Mouse (Mus musculus) CH12.LX (cell line): ENCODE results near the gene Tmem72. TPM values are rescaled to one million over a fixed set of nuclear protein-coding genes. Genes with fewer than 3 reads are reported as not detected.

Source experiments
- DNase-seq: peaks from one replicate; pipeline ENCODE4 v3.0.0-alpha.2; 2013; ENCODE audit errors: extremely low read depth
- H3K27ac ChIP-seq: 2 replicates; pipeline ENCODE4 v1.5.1; 2012; ENCODE audit warnings: low read depth, mild to moderate bottlenecking, control low read depth, moderate library complexity; ENCODE audit not compliant: insufficient read depth
- H3K27me3 ChIP-seq: replicated peaks from 2 replicates; pipeline ENCODE3; 2012; ENCODE audit warnings: inconsistent platforms
- H3K36me3 ChIP-seq, 2 experiments: replicated peaks in 1 of 2; 2 replicates each; pipeline versions ENCODE3 to v1.6.1; 2012; ENCODE audit warnings: inconsistent platforms in 1 of 2, low read length in 1 of 2, mild to moderate bottlenecking in 1 of 2, mixed read lengths in 1 of 2, moderate library complexity in 1 of 2; ENCODE audit not compliant: control insufficient read depth in 1 of 2, insufficient read depth in 1 of 2
- H3K4me1 ChIP-seq, 2 experiments: 2 replicates each; pipeline ENCODE4 v1.6.1; 2012; ENCODE audit warnings: inconsistent platforms in 1 of 2, moderate library complexity in 1 of 2; ENCODE audit not compliant: insufficient read depth in 2 of 2, control insufficient read depth in 1 of 2
- H3K4me2 ChIP-seq: 2 replicates; pipeline ENCODE4 v1.6.1; 2012; ENCODE audit warnings: low read depth, mild to moderate bottlenecking, control low read depth; ENCODE audit not compliant: poor library complexity, insufficient read depth, severe bottlenecking
- H3K4me3 ChIP-seq, 3 experiments: fragments of 150-350 bp in 1 of 3; sonication (generic) in 1 of 3; replicated peaks in 1 of 3; 2 replicates each; pipeline versions ENCODE3 to v1.5.1; 2011 to 2012; ENCODE audit warnings: low read depth in 2 of 3, low read length in 2 of 3, mild to moderate bottlenecking in 2 of 3, moderate library complexity in 2 of 3, control low read depth in 1 of 3, improper control_type of control experiment in 1 of 3, inconsistent platforms in 1 of 3, mixed read lengths in 1 of 3; ENCODE audit not compliant: poor library complexity in 1 of 3
- H3K79me2 ChIP-seq: replicated peaks from 2 replicates; pipeline ENCODE4 v1.6.1; 2012; ENCODE audit warnings: mild to moderate bottlenecking, moderate library complexity; ENCODE audit not compliant: control insufficient read depth, poor library complexity, insufficient read depth, severe bottlenecking; ENCODE audit errors: extremely low read depth
- H3K9ac ChIP-seq: 2 replicates; pipeline ENCODE4 v1.6.1; 2012; ENCODE audit warnings: low read depth, mild to moderate bottlenecking, control low read depth, moderate library complexity; ENCODE audit not compliant: insufficient read depth
- H3K9me3 ChIP-seq: replicated peaks from 2 replicates; pipeline ENCODE3; 2012; ENCODE audit warnings: low read length, inconsistent platforms, mixed read lengths
- EP300 ChIP-seq: IDR thresholded peaks from 2 replicates; pipeline ENCODE4 v1.6.1; 2011; ENCODE audit warnings: low read length, improper control_type of control experiment
- GABPA ChIP-seq: IDR thresholded peaks from 2 replicates; pipeline ENCODE4 v1.6.1; 2012; ENCODE audit warnings: low read depth, low read length, improper control_type of control experiment, inconsistent platforms; ENCODE audit not compliant: insufficient replicate concordance
- HCFC1 ChIP-seq: IDR thresholded peaks from 2 replicates; pipeline ENCODE4 v1.6.1; 2012; ENCODE audit warnings: low read depth, mild to moderate bottlenecking, inconsistent platforms, low read length, improper control_type of control experiment
- IRF4 ChIP-seq: IDR thresholded peaks from 2 replicates; pipeline ENCODE4 v1.6.1; 2014; ENCODE audit warnings: low read depth, mild to moderate bottlenecking, inconsistent platforms, low read length, improper control_type of control experiment
- JUN ChIP-seq: IDR thresholded peaks from 2 replicates; pipeline ENCODE4 v1.6.1; 2011; ENCODE audit warnings: low read depth, mild to moderate bottlenecking, low read length, improper control_type of control experiment, moderate library complexity; ENCODE audit not compliant: insufficient read depth
- MAX ChIP-seq: IDR thresholded peaks from 2 replicates; pipeline ENCODE4 v1.6.1; 2011; ENCODE audit warnings: low read length, improper control_type of control experiment
- MAZ ChIP-seq: IDR thresholded peaks from 2 replicates; pipeline ENCODE4 v1.6.1; 2012; ENCODE audit warnings: low read depth, mild to moderate bottlenecking, inconsistent platforms, low read length, improper control_type of control experiment, moderate library complexity
- MXI1 ChIP-seq: IDR thresholded peaks from 2 replicates; pipeline ENCODE4 v1.6.1; 2011; ENCODE audit warnings: mild to moderate bottlenecking, low read depth, low read length, improper control_type of control experiment
- PAX5 ChIP-seq: IDR thresholded peaks from 2 replicates; pipeline ENCODE4 v1.6.1; 2012; ENCODE audit warnings: low read length, inconsistent platforms, mixed read lengths
- SIN3A ChIP-seq: IDR thresholded peaks from 2 replicates; pipeline ENCODE4 v1.6.1; 2012; ENCODE audit warnings: low read length, improper control_type of control experiment, inconsistent platforms
- SMC3 ChIP-seq: IDR thresholded peaks from 2 replicates; pipeline ENCODE4 v1.6.1; 2011; ENCODE audit warnings: low read depth, low read length, improper control_type of control experiment
- TBP ChIP-seq: conservative IDR thresholded peaks from 2 replicates; pipeline ENCODE4 v1.6.1; 2011; ENCODE audit warnings: low read depth, low read length, improper control_type of control experiment
- UBTF ChIP-seq: IDR thresholded peaks from 2 replicates; pipeline ENCODE4 v1.6.1; 2012; ENCODE audit warnings: low read depth, mild to moderate bottlenecking, inconsistent platforms, low read length, improper control_type of control experiment, moderate library complexity
- ZC3H11A ChIP-seq: IDR thresholded peaks from 2 replicates; pipeline ENCODE4 v1.6.1; 2012; ENCODE audit warnings: low read depth, mild to moderate bottlenecking, inconsistent platforms, low read length, improper control_type of control experiment
- dilution Hi-C: fragments of 300-500 bp; cut with MboI; formaldehyde crosslinking; loops from 2 replicates; pipeline ENCODE4 v1.14.3; 2020; ENCODE audit warnings: low sequenced_read_pairs; ENCODE audit not compliant: extremely low pct_unique_long_range_greater_than_20kb, extremely low pct_ligation_motif_present
- in situ Hi-C: fragments of 300-500 bp; cut with MboI; formaldehyde crosslinking; loops from 3 replicates; pipeline ENCODE4 v1.14.3; 2019; ENCODE audit warnings: low sequenced_read_pairs, low pct_ligation_motif_present, low pct_unique_long_range_greater_than_20kb, mixed read lengths
- polyA plus RNA-seq: library from polyadenylated mRNA; unstranded; fragments of >175 nt; gene quantifications from 2 replicates; pipeline ENCODE4 v1.2.1, GENCODE M21; 2012; ENCODE audit warnings: low read depth; ENCODE audit not compliant: insufficient read length
- total RNA-seq, 2 experiments: library from RNA; depleted of rRNA; stranded (reverse); fragments of 300-350 nt in 1 of 2; fragments of >200 nt in 1 of 2; gene quantifications; 2 replicates each; pipeline ENCODE4 v1.2.3; 2012 to 2014

Gene Tmem72
- total and polyA plus RNA-seq, 3 experiments: 0.01 to 0.04 (median 0.01) TPM

DNA sequence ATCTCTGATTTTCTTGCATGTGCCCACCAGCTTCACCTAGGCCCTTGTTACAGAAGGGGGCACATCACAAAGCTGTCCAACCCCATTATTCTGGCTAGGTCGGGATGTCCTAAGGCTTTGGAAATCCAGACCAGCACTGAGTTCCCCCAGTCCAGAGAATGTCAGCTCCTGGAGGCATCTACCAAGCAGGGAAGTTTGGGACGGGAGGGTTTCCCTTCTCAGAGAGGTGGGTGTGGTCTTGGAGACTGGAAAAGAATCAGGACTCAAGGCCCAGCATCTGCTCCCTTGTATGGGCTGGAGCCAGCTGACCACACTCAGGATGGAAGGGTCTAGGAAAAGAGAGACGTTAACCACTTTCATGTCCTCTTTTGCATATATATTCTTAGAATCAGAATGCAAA is 63.5 kb downstream of the Tmem72 start:
- peaks cover 14 to 31% of the 10 kb centered on the region in 2 experiments for H3K4me1 ChIP-seq
- no peak overlapping the region for H3K4me3 ChIP-seq
- H3K4me2 ChIP-seq: no peak overlapping the region
- H3K27me3 ChIP-seq: no peaks in the 10 kb centered on the region
- H3K9me3 ChIP-seq: no peaks in the 10 kb centered on the region
- dilution Hi-C loops: no loop called here
- no peak overlapping the region for H3K9ac ChIP-seq
- H3K36me3 ChIP-seq: peaks cover 85 to 92% of the 10 kb centered on the region in 2 experiments
- H3K27ac ChIP-seq: no peak overlapping the region
- DNase-seq: no peak
- H3K79me2 ChIP-seq: no peaks in the 10 kb centered on the region; the same call in 1 of the 2 replicates
- in situ Hi-C loops: loop anchor here (5.0 kb wide), 1 partner anchor 44 kb away; no protein-coding TSS in a partner anchor
- TF ChIP-seq UBTF: no peak
- no peak for TF ChIP-seq HCFC1
- TF ChIP-seq SMC3: no peak
- TF ChIP-seq EP300: no peak
- TF ChIP-seq JUN: no peak
- no peak for TF ChIP-seq PAX5
- TF ChIP-seq ZC3H11A: no peak
- TF ChIP-seq SIN3A: no peak
- no peak for TF ChIP-seq MAZ
- TF ChIP-seq TBP: no peak
- no peak for TF ChIP-seq MAX

DNA sequence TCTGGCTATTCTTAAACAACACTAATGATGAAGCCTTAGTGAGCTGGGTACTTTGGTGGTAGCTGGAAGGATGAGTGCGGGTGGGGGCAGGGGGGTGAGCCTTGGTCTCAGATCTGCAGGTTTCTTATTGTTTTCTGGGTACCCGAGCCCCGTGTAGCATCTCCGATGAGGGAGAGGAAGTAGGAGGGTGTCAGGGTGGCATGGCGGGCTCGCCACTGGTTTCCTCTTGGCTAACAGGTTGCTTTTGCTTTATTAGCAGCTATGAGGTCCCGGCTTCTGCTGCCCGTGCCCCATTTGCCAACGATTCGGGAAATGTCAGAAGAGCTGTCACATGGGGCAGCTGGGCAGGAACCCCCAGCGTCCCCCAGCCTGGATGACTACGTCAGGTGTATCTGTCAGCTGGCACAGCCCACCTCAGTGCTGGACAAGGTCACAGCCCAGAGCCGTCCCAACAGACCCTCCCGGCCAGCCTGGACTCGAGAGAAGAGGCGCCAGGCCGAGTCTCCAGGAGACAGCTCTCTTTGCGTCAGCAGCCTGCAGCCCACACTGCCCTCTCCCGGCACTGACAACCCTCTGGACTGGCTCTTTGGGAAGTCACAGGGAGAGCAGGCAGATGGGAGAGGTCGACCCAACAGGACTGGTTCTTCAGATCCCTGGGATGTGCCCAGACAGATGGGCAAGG is 65.1 kb downstream of the Tmem72 start:
- in situ Hi-C loops: loop anchor here (5.0 kb wide), 1 partner anchor 46 kb away; no protein-coding TSS in a partner anchor
- Histone ChIP-seq H3K4me1 (peaks cover 14 to 31% of the 10 kb centered on the region in 2 experiments), H3K9me3 (no peaks in the 10 kb centered on the region), H3K79me2 (no peaks in the 10 kb centered on the region; the same call in 1 of the 2 replicates), H3K9ac (no peak overlapping the region), H3K27ac (no peak overlapping the region), H3K4me3 (no peak overlapping the region), H3K27me3 (no peaks in the 10 kb centered on the region), H3K4me2 (no peak overlapping the region), H3K36me3 (peaks cover 85 to 93% of the 10 kb centered on the region in 2 experiments)
- dilution Hi-C loops: no loop called here
- DNase-seq: no peak
- TF ChIP-seq MXI1 (no peak), GABPA (no peak), JUN (no peak), MAZ (no peak), IRF4 (no peak)
